Mouse (Mus musculus) urinary bladder, adult 2 months (tissue): ENCODE measurements around the gene Capn9. TPM values are rescaled to one million over a fixed set of nuclear protein-coding genes. Genes with fewer than 3 reads are reported as not detected.
A peak's percentile ranks its signal among the peaks of the same experiment; 100 is the strongest.

Experiments used
- DNase-seq: peaks from one replicate; pipeline ENCODE4 v3.0.0; 2022; ENCODE audit warnings: low spot score
- polyA plus RNA-seq: library from polyadenylated mRNA; depleted of rRNA; stranded (reverse); fragments of >200 nt; gene quantifications from 2 replicates; pipeline ENCODE4 v1.2.3, GENCODE M21; 2012

The Capn9 gene
- polyA plus RNA-seq, 1 experiment = 0.04 TPM

GRCm38 (mm10) chr8:124571732-124572429 lies 4.0 kb upstream of the Capn9 start:
- DNase-seq = no peak

DNA sequence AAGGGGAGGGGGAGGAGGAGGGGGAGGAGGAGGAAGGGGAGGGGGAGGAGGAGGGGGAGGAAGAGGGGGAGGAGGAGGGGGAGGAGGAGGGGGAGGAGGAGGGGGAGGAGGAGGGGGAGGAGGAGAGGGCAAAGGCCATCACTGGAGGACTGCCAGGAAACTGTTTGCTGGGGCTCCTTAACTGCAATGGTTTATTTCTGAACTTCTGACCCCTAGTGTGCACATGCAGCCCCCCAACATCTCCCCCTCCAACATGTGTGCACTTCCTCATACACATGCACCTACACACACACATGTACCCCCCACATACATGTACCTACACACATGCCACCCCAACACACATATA lies 3.5 kb upstream of the Capn9 start:
- no peak for DNase-seq

GRCm38 (mm10) chr8:124573552-124574340 lies 2.2 kb upstream of the Capn9 start:
- DNase-seq = peak; percentile 70

- DNase-seq = no peak
Measured at GRCm38 (mm10) chr8:124576751-124577150, 840 bp downstream of the Capn9 start.

GRCm38 (mm10) chr8:124585718-124586425 lies 10.0 kb downstream of the Capn9 start:
- peak; percentile 14 for DNase-seq

DNA sequence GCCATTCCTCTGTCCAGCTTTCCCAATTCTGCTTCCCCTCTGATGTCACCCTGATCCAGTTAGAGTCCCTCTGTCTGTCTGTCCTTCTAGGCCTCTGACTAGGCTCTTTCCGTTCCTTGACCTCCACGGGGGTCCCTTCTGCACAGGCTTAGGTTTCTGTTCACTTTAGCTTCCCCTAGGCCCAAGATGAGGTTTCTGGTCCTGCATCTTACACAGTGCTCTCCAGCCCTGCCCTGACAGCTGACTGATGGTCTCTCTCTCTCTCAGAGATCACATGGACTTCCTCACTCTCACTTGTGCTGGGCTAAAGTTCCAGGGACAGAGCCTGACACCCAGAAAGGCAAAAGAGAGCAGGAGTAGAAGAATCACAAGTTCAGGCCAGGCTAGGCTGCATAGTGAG lies 10.6 kb downstream of the Capn9 start:
- no peak for DNase-seq

DNA sequence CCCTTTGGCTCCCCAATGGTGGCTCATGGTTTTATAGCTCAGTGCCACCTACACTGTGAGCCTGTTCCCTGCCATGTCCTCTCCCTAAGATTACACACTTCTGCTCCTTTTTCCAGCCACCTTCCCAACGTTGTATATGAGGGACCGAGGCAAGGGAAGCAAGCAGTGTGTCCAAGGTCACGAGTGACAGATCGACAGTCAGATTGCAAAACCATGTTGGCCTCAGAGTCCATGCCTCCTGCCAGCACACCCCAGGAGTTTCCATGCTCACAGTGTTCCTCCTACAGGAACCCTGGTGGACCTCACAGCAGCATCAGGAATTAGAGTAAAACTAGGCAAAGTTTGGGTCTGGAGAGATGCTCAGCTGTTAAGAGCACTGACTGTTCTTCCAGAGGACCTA lies 13.5 kb downstream of the Capn9 start:
- no peak for DNase-seq

- no peak for DNase-seq
Measured at GRCm38 (mm10) chr8:124604066-124604465, 28.2 kb downstream of the Capn9 start.

DNA sequence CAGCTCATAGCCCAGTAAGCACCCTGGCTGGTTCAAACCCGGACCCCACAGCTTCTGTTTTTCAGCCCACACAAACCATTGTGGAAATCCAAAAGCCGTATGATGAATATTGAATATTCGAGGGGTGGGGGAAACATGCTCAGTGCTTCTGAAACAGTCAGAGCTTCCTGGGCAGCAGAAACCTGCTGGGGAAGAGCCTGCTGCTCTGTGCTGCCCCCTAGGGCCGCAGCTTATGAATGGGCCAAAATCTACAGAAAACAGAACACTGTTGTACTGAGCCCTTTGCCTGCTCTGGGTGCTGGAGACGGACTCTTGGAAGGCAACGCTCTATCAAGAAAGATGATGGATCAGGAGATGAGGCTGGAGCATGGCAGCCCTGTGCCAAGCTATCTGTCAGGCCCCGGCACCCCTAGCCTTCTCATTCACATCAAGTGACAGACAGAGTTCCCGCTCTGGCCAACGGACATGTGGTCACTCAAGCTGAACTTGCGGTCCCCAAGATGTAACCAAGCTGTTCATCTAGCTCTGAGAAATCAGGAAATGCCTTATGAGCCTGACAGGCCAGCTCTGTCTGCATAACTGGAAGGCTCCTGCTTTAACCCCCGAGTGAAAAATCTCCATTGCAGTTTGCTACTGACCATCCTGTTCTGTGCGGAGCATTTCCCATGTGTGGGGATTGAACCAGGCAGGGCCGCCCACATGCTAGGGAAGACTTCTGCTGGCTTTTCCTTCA lies 32.5 kb downstream of the Capn9 start:
- no peak for DNase-seq

GRCm38 (mm10) chr8:124608972-124609353 lies 33.1 kb downstream of the Capn9 start:
- no peak for DNase-seq

DNA sequence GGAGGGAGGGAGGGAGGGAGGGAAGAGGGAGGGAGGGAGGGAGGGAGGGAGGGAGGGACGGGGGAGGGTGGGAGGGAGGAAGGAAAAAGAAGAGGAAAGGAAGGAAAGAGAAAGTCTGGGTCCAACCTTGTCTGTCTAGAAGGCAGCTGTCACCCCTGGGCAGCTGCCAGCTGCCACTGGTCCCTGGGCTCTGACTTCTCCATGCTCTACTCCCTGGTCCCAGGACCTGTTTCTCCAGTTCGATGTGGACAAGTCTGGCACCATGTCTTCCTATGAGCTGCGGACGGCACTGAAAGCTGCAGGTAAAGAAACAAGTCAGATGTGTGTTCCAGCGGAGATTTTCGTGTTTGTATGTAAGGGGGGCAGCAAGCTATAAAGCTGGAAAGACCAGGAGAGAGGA lies 38.4 kb downstream of the Capn9 start:
- DNase-seq = no peak

DNA sequence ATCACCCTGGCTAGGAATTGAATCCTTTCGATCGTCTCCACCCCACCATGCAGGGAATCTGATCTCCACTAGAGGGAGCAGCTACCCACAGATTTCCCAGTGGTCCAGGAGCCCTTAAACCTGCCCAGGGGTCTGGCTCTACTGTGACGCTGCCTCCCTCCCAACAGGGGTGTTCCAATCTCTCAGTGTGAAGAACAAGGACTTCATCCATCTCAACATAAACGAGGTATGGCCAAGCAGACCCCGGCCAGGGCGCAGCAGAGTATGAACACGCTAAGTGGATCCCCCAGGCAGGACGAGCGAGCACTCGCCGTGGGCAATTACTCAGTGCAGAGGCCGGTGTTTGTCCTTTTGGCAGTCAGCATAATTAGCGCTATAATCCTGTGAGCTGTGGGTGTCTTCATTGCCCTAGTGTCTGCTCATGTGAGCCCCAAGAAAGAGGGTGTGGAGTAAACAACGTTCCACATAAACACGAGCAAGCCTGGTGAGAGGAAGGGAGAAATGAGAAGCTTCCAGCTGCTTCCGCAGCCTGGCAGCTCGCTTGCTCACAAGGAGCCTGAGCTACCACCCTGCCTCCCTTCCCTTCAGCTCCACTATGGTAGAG lies 41.5 kb downstream of the Capn9 start:
- DNase-seq = peak; percentile 45

DNA sequence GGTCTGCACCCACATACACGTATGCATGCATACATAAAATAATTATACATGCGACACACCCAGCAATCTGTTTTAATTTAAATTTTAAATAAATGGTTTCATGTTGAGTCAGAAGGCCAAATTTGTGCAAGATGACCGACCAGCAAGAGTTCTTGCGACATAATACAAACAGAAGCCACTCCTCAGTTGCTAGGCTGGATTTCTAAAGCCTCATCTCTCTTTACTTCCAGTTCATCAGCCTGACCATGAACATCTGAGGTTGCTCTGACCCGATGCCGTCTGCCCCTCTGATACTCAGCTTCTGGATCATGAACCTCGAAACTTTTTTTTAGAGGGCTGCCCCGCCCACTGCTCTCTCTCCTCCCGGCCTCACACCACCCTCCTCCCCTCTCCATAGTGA lies 42.3 kb downstream of the Capn9 start:
- no peak for DNase-seq

DNA sequence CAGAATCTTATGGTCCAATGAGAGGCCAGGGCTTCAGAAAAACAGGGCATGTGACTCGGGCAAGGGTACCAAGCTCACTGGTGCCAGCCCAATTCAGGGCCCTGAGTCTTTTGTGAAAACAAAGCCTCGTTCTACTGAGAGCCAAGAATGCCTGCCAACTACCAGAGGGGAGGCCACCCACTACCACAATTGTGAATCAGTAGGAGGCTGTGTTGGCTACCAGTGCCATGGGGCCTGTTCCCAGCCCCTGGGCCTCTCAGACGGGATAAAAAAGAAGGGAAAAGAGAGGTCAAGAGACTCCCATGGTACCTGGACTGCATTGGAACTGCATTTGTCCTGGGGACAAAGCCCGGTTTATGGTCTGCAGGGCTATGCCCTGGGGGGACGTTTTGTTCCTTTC lies 45.3 kb downstream of the Capn9 start:
- no peak for DNase-seq

- DNase-seq = no peak
Measured at GRCm38 (mm10) chr8:124626251-124626650, 50.3 kb downstream of the Capn9 start.

DNA sequence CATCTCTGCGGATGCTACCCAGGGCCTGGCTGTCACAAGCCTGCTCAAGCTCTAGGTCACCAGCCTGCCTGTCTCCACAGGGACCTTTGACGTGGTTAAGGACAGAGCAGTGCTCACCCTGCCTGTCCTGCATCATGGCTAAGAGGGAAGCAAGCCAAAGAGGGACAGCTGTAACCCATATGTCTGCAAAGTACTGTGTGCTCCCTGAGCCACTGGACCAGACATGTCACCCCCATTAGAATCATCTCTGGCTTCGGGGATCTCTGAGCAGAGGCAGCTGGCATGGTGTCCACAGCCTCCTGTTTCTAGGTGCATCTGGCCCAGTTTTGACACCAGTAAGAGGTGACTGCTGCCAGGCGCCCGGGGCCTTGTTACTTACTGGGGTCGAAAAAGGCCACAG lies 54.6 kb downstream of the Capn9 start:
- DNase-seq = no peak

DNA sequence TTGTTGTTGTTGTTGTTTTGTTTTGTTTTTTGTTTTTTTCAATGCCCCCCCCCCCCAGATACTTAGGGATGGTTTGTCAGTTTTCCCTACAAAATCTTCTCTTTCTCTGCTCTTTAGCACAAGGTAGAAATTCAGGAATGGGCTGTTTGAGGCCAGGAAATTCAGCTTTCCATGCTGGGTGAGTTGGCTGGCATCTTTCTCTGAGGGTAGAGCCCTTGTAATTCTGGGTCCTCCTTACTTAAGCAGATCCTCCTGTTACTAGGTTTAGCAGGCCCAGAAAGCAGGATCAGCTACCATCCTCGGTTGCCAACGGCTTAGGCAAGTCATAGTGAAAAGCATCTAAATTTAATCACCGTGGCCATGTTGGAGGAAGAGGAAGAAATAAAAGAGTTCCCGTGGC lies 55.0 kb downstream of the Capn9 start:
- DNase-seq = no peak

GRCm38 (mm10) chr8:124631966-124632365 lies 56.1 kb downstream of the Capn9 start:
- DNase-seq = no peak

- DNase-seq = no peak
Measured at GRCm38 (mm10) chr8:124633001-124633703, 57.2 kb downstream of the Capn9 start.

- no peak for DNase-seq
Measured at GRCm38 (mm10) chr8:124634411-124635246, 58.7 kb downstream of the Capn9 start.

GRCm38 (mm10) chr8:124635247-124635502 lies 59.3 kb downstream of the Capn9 start:
- DNase-seq = no peak
